9 mouse cellular contexts compared by ENCODE assay signal in the genomic region with DNA sequence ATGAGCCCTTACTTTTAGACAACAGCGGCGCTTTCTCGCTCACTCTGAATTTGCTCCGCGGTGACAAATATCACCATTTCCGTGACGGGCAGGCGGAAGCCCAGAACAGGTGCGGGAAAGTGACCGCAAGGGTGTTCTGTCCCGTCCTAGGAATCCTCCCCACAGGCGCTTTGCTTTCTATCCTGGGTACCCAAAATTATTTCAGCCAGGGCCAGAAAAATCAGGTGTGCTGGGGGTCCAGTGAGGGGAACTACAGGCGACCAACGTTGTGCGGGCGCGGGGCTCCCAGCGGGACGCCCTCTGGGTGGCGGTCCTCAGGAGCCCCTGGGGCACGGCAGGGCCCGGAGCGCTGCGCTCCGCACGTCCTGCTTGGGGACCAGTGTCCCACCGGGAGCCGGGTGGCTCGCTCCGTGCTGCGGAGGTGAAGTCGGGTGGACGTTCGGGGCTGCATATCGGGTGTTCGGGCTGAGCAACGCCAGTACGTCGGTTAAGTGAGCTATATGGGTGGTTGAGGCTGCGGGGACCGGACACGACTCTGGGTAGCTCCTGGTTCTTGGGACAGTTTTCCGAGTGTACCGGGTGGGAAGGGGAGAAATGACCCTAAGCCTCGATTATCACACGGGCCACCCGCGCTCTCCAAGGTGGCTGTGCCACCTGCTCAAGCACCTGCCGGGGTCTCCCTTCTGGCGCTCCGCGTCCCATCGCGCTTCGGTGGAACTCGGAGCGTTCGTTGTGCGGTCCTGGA.
DNase-seq lines count a peak whose midpoint lies in the region; ATAC-seq and TF ChIP-seq lines count a peak whose summit lies in the region.
"Had no signal": no experiment of that assay in that cellular context is flagged by ENCODE, and none has a peak within 500 bp of the region (broad histone marks: within the 10 kb centered on the region; RNA-seq: fewer than 3 reads in every experiment).

No protein-coding gene starts in this region.

- 2% methylated on average over 54 of the region's 59 CpGs for WGBS in hindbrain, embryonic 13.5 days
- WGBS in midbrain, embryonic 13.5 days, result under 1% methylated on average over 59 of the region's 59 CpGs

- peak overlapping the region; percentile 70 for H3K9ac ChIP-seq in hindbrain, embryonic 13.5 days
- H3K9ac ChIP-seq in midbrain, embryonic 13.5 days (replicated peaks), result peak overlapping the region; percentile 59

- H3K4me1 ChIP-seq in hindbrain, embryonic 13.5 days (replicated peaks), result peaks cover 38% of the 10 kb centered on the region
- peaks cover 33% of the 10 kb centered on the region for H3K4me1 ChIP-seq in midbrain, embryonic 13.5 days (replicated peaks)

- peak overlapping the region; percentile 74 for H3K4me2 ChIP-seq in hindbrain, embryonic 13.5 days
- H3K4me2 ChIP-seq in midbrain, embryonic 13.5 days (replicated peaks), result peak overlapping the region; percentile 82

- DNase-seq in gastrocnemius, adult 2 months, result no peak
- no peak for DNase-seq in gastrocnemius, postnatal 36 days
- peak; percentile 24 to 29 for DNase-seq in cerebellum, postnatal 25 days
- DNase-seq in ovary, postnatal 10 days (ENCODE audit: low spot score), result no peak
- DNase-seq in thymus, adult 18-20 months, result no peak

- no peaks in the 10 kb centered on the region for H3K9me3 ChIP-seq in hindbrain, embryonic 13.5 days
- H3K9me3 ChIP-seq in midbrain, embryonic 13.5 days, result no peaks in the 10 kb centered on the region

- no peaks in the 10 kb centered on the region for H3K36me3 ChIP-seq in hindbrain, embryonic 13.5 days
- H3K36me3 ChIP-seq in midbrain, embryonic 13.5 days, result no peaks in the 10 kb centered on the region

- H3K27ac ChIP-seq in gastrocnemius, adult 2 months, result peak overlapping the region; percentile 77; the same call in 1 of the 2 replicates
- no peak overlapping the region for H3K27ac ChIP-seq in hindbrain, embryonic 13.5 days
- no peak overlapping the region for H3K27ac ChIP-seq in midbrain, embryonic 13.5 days

- no peak for ATAC-seq in hindbrain, embryonic 13.5 days (ENCODE audit: low FRiP score)
- no peak for ATAC-seq in midbrain, embryonic 13.5 days
- ATAC-seq in activated CD4-positive, CD25-positive, alpha-beta regulatory T cell, adult 4 months, result no peak
- ATAC-seq: CD4-positive, CD25-positive, alpha-beta regulatory T cell, adult 4 months had no signal

- peak overlapping the region; percentile 85 for H3K4me3 ChIP-seq in gastrocnemius, adult 2 months
- peak overlapping the region; percentile 48 for H3K4me3 ChIP-seq in hindbrain, embryonic 13.5 days
- H3K4me3 ChIP-seq in midbrain, embryonic 13.5 days (replicated peaks), result peak overlapping the region; percentile 55

- intact Hi-C loops in gastrocnemius, adult 2 months (cut with DNase I), result loop anchor here (5.0 kb wide), 1 partner anchor 190 kb away; no protein-coding TSS in a partner anchor
- intact Hi-C loops in gastrocnemius, postnatal 36 days (cut with DNase I), result loop anchor here (5.0 kb wide), 1 partner anchor 190 kb away; no protein-coding TSS in a partner anchor

- peaks cover 91% of the 10 kb centered on the region for H3K27me3 ChIP-seq in hindbrain, embryonic 13.5 days
- peaks cover 91% of the 10 kb centered on the region for H3K27me3 ChIP-seq in midbrain, embryonic 13.5 days

- no peak for TF ChIP-seq CTCF in gastrocnemius, adult 2 months (IDR thresholded peaks at IDR 0.05)

Comparison
In these comparisons a context has a peak if more than half of its experiments do, and no peak if none do; other contexts are left out.
1. DNase-seq: peak in cerebellum, postnatal 25 days (2 of 2); none in gastrocnemius, adult 2 months (single experiment), gastrocnemius, postnatal 36 days (0 of 2), ovary, postnatal 10 days (single experiment) and thymus, adult 18-20 months (0 of 2).
2. Peak in every context shown above with its lines, with median percentiles within 50 percentile points of each other: H3K4me3 ChIP-seq.